Mouse (Mus musculus) embryonic facial prominence, embryonic 11.5 days (tissue): ENCODE measurements at regions not wholly inside any gene's neighbourhood (a gene's known extent, or its start where the extent isn't known, plus 50 kb on each side); places are given as distances from the start of the nearest gene placed in this dataset.

Source experiments
- ATAC-seq: fragments of 200-750 bp; cut with Nextera tagmentation; replicated peaks from 2 replicates; pipeline ENCODE4 v1.8.0; 2017; ENCODE audit warnings: low read depth; ENCODE audit not compliant: insufficient number of reproducible peaks, low FRiP score, low TSS enrichment
- DNase-seq: peaks from one replicate; pipeline ENCODE4 v3.0.0-alpha.2; 2015; ENCODE audit warnings: low spot score
- H3K27ac ChIP-seq: fragments of 300-500 bp; sonication (generic); replicated peaks from 2 replicates; pipeline ENCODE4 v1.5.1; 2014; ENCODE audit warnings: mild to moderate bottlenecking, low read depth, low read length, control low read depth
- H3K27me3 ChIP-seq: fragments of 300-500 bp; sonication (generic); 2 replicates; pipeline ENCODE4 v1.6.1; 2014; ENCODE audit warnings: mild to moderate bottlenecking, low read length, moderate library complexity, mixed read lengths; ENCODE audit not compliant: control insufficient read depth, insufficient read depth
- H3K36me3 ChIP-seq: fragments of 300-500 bp; sonication (generic); replicated peaks from 2 replicates; pipeline ENCODE4 v1.6.1; 2014; ENCODE audit warnings: low read depth, mild to moderate bottlenecking, low read length, moderate library complexity, mixed read lengths; ENCODE audit not compliant: control insufficient read depth, insufficient read depth
- H3K4me1 ChIP-seq: fragments of 300-500 bp; sonication (generic); 2 replicates; pipeline ENCODE4 v1.6.1; 2014; ENCODE audit warnings: low read length, mixed read lengths; ENCODE audit not compliant: control insufficient read depth, insufficient read depth
- H3K4me2 ChIP-seq: fragments of 300-500 bp; sonication (generic); 2 replicates; pipeline ENCODE4 v1.6.1; 2014; ENCODE audit warnings: low read depth, mild to moderate bottlenecking, control low read depth, low read length, moderate library complexity
- H3K4me3 ChIP-seq: fragments of 300-500 bp; sonication (generic); 2 replicates; pipeline ENCODE4 v1.5.1; 2014; ENCODE audit warnings: low read depth, low read length, control low read depth
- H3K9ac ChIP-seq: fragments of 300-500 bp; sonication (generic); replicated peaks from 2 replicates; pipeline ENCODE4 v1.6.1; 2014; ENCODE audit warnings: mild to moderate bottlenecking, control low read depth, low read length
- H3K9me3 ChIP-seq: fragments of 300-500 bp; sonication (generic); replicated peaks from 2 replicates; pipeline ENCODE4 v1.6.1; 2016; ENCODE audit warnings: mild to moderate bottlenecking, low read length, inconsistent platforms, mixed read lengths; ENCODE audit not compliant: control insufficient read depth
- WGBS: fragments of 180-500 bp; shearing (Covaris S2); extraction: QIAGEN DNeasy Blood & Tissue Kit; methylation state at CpG from one replicate; pipeline ENCODE4 v1.1.7; 2014; 5-methylcytosine and 5-hydroxymethylcytosine counted together

GRCm38 (mm10) chr1:128659857-128660256, 67.8 kb upstream of the Cxcr4 start:
- WGBS: 46% methylated on average over 1 of the region's 1 CpGs
- Histone ChIP-seq H3K4me3 (no peak overlapping the region), H3K27me3 (no peaks in the 10 kb centered on the region), H3K9ac (no peak overlapping the region), H3K27ac (no peak overlapping the region), H3K36me3 (no peaks in the 10 kb centered on the region), H3K4me1 (no peaks in the 10 kb centered on the region), H3K9me3 (no peaks in the 10 kb centered on the region), H3K4me2 (no peak overlapping the region)
- ATAC-seq: 0 out of 2 replicates have a peak, but pooled peaks have one; percentile 34
- no peak for DNase-seq

DNA sequence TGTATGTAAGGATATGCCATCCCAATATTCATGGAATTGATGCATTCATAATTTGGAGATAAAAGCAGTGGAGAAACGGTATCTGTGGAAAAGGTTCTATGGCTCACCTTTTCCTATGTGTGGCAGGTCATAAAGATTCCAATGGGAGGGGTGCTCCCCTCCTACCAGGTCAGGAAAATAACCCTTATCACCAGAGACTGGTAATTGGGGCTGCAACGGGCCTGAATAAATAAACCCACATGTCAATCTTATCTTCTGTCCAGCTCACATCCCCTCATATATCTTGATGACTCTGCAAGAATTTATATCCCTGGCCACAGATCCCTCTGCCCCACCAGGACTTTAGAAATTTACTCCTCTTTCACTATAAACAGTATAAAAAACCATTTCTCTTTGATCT, 66.7 kb upstream of the Cxcr4 start:
- Histone ChIP-seq H3K36me3 (no peaks in the 10 kb centered on the region), H3K4me1 (no peaks in the 10 kb centered on the region), H3K27me3 (no peaks in the 10 kb centered on the region), H3K4me3 (no peak overlapping the region), H3K27ac (no peak overlapping the region), H3K9ac (no peak overlapping the region), H3K4me2 (no peak overlapping the region), H3K9me3 (no peaks in the 10 kb centered on the region)
- no peak for DNase-seq
- WGBS: 41% methylated on average over 2 of the region's 2 CpGs
- no peak for ATAC-seq

DNA sequence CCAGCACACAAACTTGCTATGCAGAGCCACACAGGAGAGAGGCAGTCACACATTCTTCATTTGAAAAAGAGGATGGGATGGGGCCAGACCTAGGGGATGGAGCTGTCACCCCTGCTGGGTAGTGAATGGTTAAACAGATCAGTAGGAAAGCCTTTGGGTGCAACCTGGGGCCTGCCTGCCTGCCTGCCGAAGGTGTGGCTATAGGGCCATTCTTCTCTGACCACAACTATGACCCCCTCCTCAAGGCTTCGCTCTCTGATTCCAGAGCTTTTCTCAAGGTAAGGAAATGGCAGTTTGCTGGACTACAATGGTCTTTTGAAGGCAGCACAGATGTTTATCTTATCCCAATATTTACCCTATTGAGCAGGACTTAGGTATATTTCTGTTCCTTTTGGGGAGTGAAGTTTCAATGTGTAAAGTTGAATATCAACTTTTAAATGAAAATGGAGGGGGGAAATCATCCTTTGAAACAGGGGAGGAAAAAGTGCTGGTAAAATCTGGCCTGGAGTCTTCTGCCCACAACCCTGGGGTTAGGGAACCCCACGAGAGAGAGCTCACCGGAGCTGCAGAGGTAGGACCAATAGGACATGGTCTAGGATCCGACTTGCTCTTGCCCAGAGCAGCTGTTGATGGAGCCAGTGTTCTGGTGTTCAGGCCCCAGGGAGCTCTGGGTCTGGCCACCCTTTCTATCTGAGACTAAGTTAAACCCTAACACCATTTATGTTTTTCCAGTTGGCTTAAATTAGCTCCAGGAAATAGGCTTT, 62.2 kb upstream of the Cxcr4 start:
- no peak overlapping the region for H3K4me3 ChIP-seq
- H3K4me1 ChIP-seq: no peaks in the 10 kb centered on the region
- H3K36me3 ChIP-seq: no peaks in the 10 kb centered on the region
- H3K27me3 ChIP-seq: no peaks in the 10 kb centered on the region
- DNase-seq (no peak), ATAC-seq (no peak)
- no peak overlapping the region for H3K4me2 ChIP-seq
- WGBS: 54% methylated on average over 5 of the region's 5 CpGs
- no peaks in the 10 kb centered on the region for H3K9me3 ChIP-seq
- H3K9ac ChIP-seq: no peak overlapping the region
- no peak overlapping the region for H3K27ac ChIP-seq

DNA sequence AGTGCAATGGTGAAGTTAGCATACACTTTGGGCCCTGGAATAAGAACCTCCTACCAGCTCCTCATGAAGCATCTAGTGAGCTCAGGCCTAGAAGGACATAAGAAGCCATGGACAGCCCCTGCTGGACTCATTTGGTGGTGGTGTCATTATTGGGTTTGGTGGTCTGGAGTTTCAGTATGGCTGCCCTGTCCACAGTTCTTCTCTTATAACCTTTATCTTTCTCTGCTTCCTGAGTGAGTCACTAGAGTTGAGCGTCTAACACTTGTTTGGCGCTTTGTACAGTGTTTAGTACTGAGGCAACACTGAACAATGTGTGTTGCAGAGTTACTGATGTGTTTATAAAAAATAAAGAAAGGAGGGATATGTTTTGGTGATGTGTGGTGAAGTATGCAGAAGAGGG, 58.5 kb upstream of the Cxcr4 start:
- H3K36me3 ChIP-seq: no peaks in the 10 kb centered on the region
- no peaks in the 10 kb centered on the region for H3K9me3 ChIP-seq
- no peak overlapping the region for H3K4me3 ChIP-seq
- 96% methylated on average over 2 of the region's 2 CpGs for WGBS
- ATAC-seq: no peak
- H3K27me3 ChIP-seq: no peaks in the 10 kb centered on the region
- no peaks in the 10 kb centered on the region for H3K4me1 ChIP-seq
- H3K4me2 ChIP-seq: no peak overlapping the region
- no peak for DNase-seq
- H3K9ac ChIP-seq: no peak overlapping the region
- no peak overlapping the region for H3K27ac ChIP-seq

- WGBS: 32% methylated on average over 13 of the region's 13 CpGs
- Histone ChIP-seq H3K9ac (no peak overlapping the region), H3K4me3 (no peak overlapping the region), H3K27me3 (no peaks in the 10 kb centered on the region), H3K27ac (no peak overlapping the region), H3K36me3 (no peaks in the 10 kb centered on the region), H3K9me3 (no peaks in the 10 kb centered on the region), H3K4me2 (no peak overlapping the region), H3K4me1 (no peaks in the 10 kb centered on the region)
- DNase-seq: peak; percentile 45
- ATAC-seq: no peak
Measured at GRCm38 (mm10) chr1:128649490-128650178, 57.5 kb upstream of the Cxcr4 start.

DNA sequence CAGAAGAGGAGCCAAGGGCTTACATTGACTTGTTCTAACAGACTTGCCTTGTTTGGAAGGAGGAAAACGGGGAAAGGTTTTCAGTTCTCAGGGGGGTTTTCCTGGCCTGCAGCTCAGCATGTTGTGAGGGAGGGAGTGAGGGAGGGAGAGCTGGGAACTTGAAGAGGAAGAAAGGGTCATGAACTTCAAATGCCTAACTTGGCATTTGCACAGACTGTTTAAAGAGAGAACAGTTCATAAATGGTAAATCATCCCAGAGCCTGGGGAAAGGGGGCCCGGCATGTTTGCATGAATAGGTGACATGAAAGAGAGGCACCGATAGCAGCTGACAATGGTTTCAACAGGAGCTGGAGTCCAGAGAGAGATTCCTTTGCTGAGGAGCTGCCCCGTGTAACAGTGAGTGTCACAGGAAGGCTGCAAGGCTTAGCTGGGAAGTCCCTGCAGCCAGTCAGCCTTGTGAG, 51.3 kb upstream of the Cxcr4 start:
- ATAC-seq (no peak), DNase-seq (peak; percentile 36)
- no peak overlapping the region for H3K4me2 ChIP-seq
- WGBS: 5% methylated on average over 4 of the region's 4 CpGs
- H3K4me3 ChIP-seq: no peak overlapping the region
- no peaks in the 10 kb centered on the region for H3K36me3 ChIP-seq
- no peak overlapping the region for H3K27ac ChIP-seq
- H3K9me3 ChIP-seq: no peaks in the 10 kb centered on the region
- no peak overlapping the region for H3K9ac ChIP-seq
- H3K27me3 ChIP-seq: no peaks in the 10 kb centered on the region
- H3K4me1 ChIP-seq: peaks cover 6% of the 10 kb centered on the region

GRCm38 (mm10) chr1:128642212-128642611, 50.1 kb upstream of the Cxcr4 start:
- Histone ChIP-seq H3K4me1 (peaks cover 6% of the 10 kb centered on the region), H3K9ac (no peak overlapping the region), H3K36me3 (no peaks in the 10 kb centered on the region), H3K4me3 (no peak overlapping the region), H3K27me3 (no peaks in the 10 kb centered on the region), H3K9me3 (no peaks in the 10 kb centered on the region), H3K27ac (no peak overlapping the region), H3K4me2 (no peak overlapping the region)
- ATAC-seq (no peak), DNase-seq (no peak)
- WGBS: 83% methylated on average over 2 of the region's 2 CpGs
